Mouse (Mus musculus): ENCODE data around the gene Adamts4. TPM values are rescaled to one million over a fixed set of nuclear protein-coding genes. Genes with fewer than 3 reads are reported as not detected.

Gene Adamts4
- polyA plus RNA-seq (2012; rRNA removed) (8.6 and 11.7 TPM in 2 replicates), polyA plus RNA-seq (2014; fragmentation: Nextera tagmentation; extraction: Ambion mirVana) (10.1 and 10.6 TPM in 2 replicates)

DNA sequence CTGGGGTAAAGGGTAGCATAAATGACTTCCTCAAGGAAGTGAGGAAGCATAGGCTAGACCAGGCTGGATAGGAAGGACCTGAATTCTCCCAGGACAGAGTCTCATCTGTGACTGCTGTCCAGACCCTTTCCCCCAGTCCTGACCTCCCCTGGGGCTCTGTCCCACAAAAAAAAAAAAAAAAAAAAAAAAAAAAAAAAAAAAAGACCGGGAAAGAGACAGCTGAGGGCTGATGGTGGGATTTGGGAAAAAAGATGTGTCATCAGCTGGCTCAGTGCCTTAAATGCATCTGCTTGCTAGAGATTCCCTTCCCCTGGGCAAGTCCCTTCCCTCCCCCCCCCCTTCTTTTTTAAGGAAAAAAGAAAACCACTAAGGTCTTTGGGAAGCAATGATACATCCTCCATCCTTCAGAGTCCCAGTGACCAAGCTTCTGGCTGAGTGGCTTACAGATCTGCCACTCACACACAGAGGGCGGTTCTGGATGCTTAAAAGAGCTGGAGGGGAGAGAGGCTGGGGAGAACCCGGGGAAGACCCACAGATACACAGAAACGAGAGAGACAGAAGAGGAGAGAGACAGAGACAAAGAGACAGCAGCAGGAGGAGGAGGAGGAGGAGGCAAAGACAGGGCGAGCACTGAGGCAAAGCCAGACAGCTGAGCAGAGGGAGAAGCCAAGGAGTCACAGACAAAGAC, at the start of gene Adamts4:
TSS of gene Adamts4 (plus strand) at position 509 of the 688 bp plus-strand sequence.
- Histone ChIP-seq H3K4me3 (replicated peaks; ENCODE audit: low read length) (peak within 1 kb of the TSS; percentile 39), H3K4me1 (ENCODE audit: control insufficient read depth, insufficient read depth, low read length) (peaks cover 45% of the 10 kb centered on the region), H3K4me2 (replicated peaks; ENCODE audit: low read depth, low read length, severe bottlenecking) (peak within 1 kb of the TSS; percentile 70), H3K9ac (ENCODE audit: low read depth, low read length, severe bottlenecking) (peak within 1 kb of the TSS; percentile 52), H3K27ac (replicated peaks; ENCODE audit: low read depth, low read length) (peak within 1 kb of the TSS; percentile 94), H3K36me3 (ENCODE audit: control insufficient read depth, insufficient read depth, low read length) (peaks cover 14% of the 10 kb centered on the region), H3K27me3 (ENCODE audit: control insufficient read depth, insufficient read depth, low read length) (no peaks in the 10 kb centered on the region), H3K9me3 (ENCODE audit: control insufficient read depth, low read length) (no peaks in the 10 kb centered on the region)
- WGBS = 20% methylated on average over 5 of the region's 5 CpGs
- DNase-seq (ENCODE audit: low spot score) (peak; percentile 82), ATAC-seq (ENCODE audit: low FRiP score, low read depth) (no peak)
- no peak for TF ChIP-seq POLR2A (IDR thresholded peaks at IDR 0.05; ENCODE audit: borderline replicate concordance, extremely low read depth, insufficient read depth, insufficient read length)

DNA sequence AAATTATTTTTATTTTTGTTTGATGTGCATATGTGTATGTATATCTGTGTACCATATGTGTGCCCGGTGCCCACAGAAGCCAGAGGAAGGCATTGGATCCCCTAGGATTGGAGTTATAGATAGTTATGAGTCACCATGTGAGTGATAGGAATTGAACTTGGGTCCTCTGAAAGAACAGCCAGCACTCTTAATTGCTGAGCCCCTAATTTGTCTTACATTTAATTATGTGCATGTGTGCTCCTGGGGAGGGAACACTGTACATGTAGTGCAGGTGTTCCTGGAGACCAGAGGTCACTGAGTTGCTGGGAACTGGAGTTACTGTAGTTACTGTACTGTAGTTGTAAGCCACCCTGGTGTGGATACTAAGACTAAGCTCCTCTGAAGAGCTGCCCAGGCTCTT, 49.5 kb upstream of the Adamts4 start:
- TF ChIP-seq POLR2A (IDR thresholded peaks at IDR 0.05; ENCODE audit: borderline replicate concordance, extremely low read depth, insufficient read depth, insufficient read length) = no peak

DNA sequence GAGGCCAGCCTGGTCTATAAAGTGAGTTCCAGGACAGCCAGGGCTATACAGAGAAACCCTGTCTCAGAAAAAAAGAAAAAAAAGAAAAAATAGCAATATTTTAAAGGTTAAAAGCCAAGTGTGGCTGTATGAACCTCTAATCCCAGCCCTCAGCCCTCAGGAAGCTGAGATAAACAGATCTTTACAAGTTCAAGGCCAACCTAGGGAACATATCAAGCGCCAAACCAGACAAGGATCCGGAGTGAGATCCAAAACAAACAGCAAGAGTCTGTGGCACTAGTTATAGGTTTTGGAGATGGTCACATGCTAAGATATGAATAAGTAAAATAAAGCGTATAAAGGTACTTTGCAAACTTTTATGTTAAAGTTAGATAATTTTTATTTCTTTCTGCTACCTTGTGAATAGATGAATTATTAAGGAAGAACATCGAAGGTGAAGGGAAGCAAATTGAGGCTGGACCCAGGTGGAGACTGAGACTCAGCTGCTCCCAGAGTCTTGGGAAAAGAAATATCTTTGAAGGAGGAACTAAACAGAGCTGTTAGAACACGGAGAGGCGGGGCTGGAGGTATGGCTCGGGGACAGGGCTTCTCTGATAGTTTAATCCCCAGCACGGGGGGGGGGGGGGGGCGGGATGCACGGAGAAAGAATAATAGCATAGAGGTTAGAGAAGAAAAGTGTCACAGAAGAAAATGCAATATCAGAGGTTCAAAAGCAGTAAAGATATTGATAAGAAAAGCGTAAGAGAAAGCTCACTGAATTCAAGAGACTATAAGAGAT, 46.6 kb upstream of the Adamts4 start:
- H3K4me2 ChIP-seq (replicated peaks; ENCODE audit: low read depth, low read length, severe bottlenecking) = no peak overlapping the region
- no peak for ATAC-seq (ENCODE audit: low FRiP score, low read depth)
- no peaks in the 10 kb centered on the region for H3K27me3 ChIP-seq (ENCODE audit: control insufficient read depth, insufficient read depth, low read length)
- H3K9me3 ChIP-seq (ENCODE audit: control insufficient read depth, low read length) = no peaks in the 10 kb centered on the region
- no peaks in the 10 kb centered on the region for H3K36me3 ChIP-seq (ENCODE audit: control insufficient read depth, insufficient read depth, low read length)
- 57% methylated on average over 10 of the region's 11 CpGs for WGBS
- H3K4me3 ChIP-seq (replicated peaks; ENCODE audit: low read length) = no peak overlapping the region
- no peak overlapping the region for H3K27ac ChIP-seq (replicated peaks; ENCODE audit: low read depth, low read length)
- no peak for TF ChIP-seq POLR2A (IDR thresholded peaks at IDR 0.05; ENCODE audit: borderline replicate concordance, extremely low read depth, insufficient read depth, insufficient read length)
- no peak for DNase-seq (ENCODE audit: low spot score)
- no peaks in the 10 kb centered on the region for H3K4me1 ChIP-seq (ENCODE audit: control insufficient read depth, insufficient read depth, low read length)
- no peak overlapping the region for H3K9ac ChIP-seq (ENCODE audit: low read depth, low read length, severe bottlenecking)

More for the DNA sequence above, 49.5 kb upstream of the Adamts4 start:
- Histone ChIP-seq H3K9me3 (ENCODE audit: control insufficient read depth, low read length) (no peaks in the 10 kb centered on the region), H3K4me3 (replicated peaks; ENCODE audit: low read length) (no peak overlapping the region), H3K4me2 (replicated peaks; ENCODE audit: low read depth, low read length, severe bottlenecking) (no peak overlapping the region), H3K27me3 (ENCODE audit: control insufficient read depth, insufficient read depth, low read length) (peaks cover 13% of the 10 kb centered on the region), H3K9ac (ENCODE audit: low read depth, low read length, severe bottlenecking) (no peak overlapping the region), H3K27ac (replicated peaks; ENCODE audit: low read depth, low read length) (no peak overlapping the region), H3K36me3 (ENCODE audit: control insufficient read depth, insufficient read depth, low read length) (no peaks in the 10 kb centered on the region), H3K4me1 (ENCODE audit: control insufficient read depth, insufficient read depth, low read length) (peaks cover 2% of the 10 kb centered on the region; the same call in 1 of the 2 replicates)
- no peak for ATAC-seq (ENCODE audit: low FRiP score, low read depth)
- DNase-seq (ENCODE audit: low spot score) = no peak
- 92% methylated on average over 1 of the region's 1 CpGs for WGBS

DNA sequence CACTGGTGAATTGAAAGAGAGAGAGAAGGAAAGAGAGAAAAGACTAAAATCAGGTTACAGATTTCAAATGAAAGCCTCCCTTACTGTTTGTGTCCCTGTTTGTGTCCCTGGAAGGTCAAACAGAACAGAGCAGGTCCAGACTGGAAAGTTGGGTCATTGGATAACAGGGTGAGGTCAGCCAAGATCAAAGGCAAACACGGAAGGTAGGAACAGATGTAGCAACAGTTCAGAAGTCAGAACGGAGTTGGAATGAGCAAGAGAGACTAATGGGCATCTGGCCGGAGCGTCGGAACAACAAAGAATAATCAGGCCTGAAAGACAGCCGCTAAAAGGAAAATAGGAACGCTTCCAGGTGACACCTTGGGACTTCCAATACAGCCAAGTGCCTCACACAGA, 46.0 kb upstream of the Adamts4 start:
- Histone ChIP-seq H3K9me3 (ENCODE audit: control insufficient read depth, low read length) (no peaks in the 10 kb centered on the region), H3K27me3 (ENCODE audit: control insufficient read depth, insufficient read depth, low read length) (no peaks in the 10 kb centered on the region), H3K27ac (replicated peaks; ENCODE audit: low read depth, low read length) (no peak overlapping the region), H3K9ac (ENCODE audit: low read depth, low read length, severe bottlenecking) (no peak overlapping the region), H3K4me3 (replicated peaks; ENCODE audit: low read length) (no peak overlapping the region), H3K4me2 (replicated peaks; ENCODE audit: low read depth, low read length, severe bottlenecking) (no peak overlapping the region), H3K4me1 (ENCODE audit: control insufficient read depth, insufficient read depth, low read length) (no peaks in the 10 kb centered on the region), H3K36me3 (ENCODE audit: control insufficient read depth, insufficient read depth, low read length) (no peaks in the 10 kb centered on the region)
- WGBS = 24% methylated on average over 7 of the region's 7 CpGs
- no peak for DNase-seq (ENCODE audit: low spot score)
- no peak for TF ChIP-seq POLR2A (IDR thresholded peaks at IDR 0.05; ENCODE audit: borderline replicate concordance, extremely low read depth, insufficient read depth, insufficient read length)
- no peak for ATAC-seq (ENCODE audit: low FRiP score, low read depth)

DNA sequence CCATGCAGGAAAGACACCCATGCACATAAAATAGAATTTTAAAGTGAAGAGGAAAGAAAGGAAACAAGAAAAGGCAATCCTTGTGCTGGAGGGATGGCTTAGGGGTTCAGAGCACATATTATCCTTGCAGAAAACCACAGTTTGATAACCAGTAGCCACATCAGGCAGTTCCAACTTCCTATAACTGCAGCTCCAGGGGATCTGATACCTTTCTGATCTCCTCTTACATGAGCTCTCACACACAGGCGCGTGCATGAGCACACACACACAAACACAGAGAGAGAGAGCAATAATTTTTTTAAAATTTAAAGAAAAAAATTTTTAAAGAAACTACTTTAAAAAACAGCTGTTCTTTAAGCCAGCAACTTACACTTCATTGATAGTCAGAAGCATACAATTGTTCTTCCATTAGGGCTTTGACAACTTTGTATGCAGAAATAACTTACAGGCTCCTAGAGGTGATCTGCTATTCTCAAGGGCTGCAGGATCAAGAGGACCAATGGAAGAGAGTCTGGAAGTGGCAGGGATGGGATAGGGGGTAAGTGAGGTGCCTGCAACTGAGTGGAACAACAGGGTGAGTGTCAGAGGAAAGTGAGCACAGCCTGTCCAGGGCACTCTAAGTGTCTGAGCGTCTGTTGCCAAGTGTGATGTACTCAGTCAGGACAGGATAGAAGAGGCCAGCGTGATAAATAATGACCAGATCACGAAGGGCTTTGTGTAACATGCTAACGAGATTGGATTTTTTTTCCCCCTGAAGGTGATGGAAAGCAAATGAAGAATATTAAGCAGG, 44.3 kb upstream of the Adamts4 start:
- H3K4me3 ChIP-seq (replicated peaks; ENCODE audit: low read length) = no peak overlapping the region
- WGBS = 70% methylated on average over 6 of the region's 6 CpGs
- no peak for ATAC-seq (ENCODE audit: low FRiP score, low read depth)

More for the DNA sequence above, 44.3 kb upstream of the Adamts4 start:
- H3K4me1 ChIP-seq (ENCODE audit: control insufficient read depth, insufficient read depth, low read length) = no peaks in the 10 kb centered on the region
- no peak overlapping the region for H3K4me2 ChIP-seq (replicated peaks; ENCODE audit: low read depth, low read length, severe bottlenecking)
- no peak overlapping the region for H3K27ac ChIP-seq (replicated peaks; ENCODE audit: low read depth, low read length)
- no peak for DNase-seq (ENCODE audit: low spot score)
- no peaks in the 10 kb centered on the region for H3K9me3 ChIP-seq (ENCODE audit: control insufficient read depth, low read length)
- H3K27me3 ChIP-seq (ENCODE audit: control insufficient read depth, insufficient read depth, low read length) = no peaks in the 10 kb centered on the region
- H3K36me3 ChIP-seq (ENCODE audit: control insufficient read depth, insufficient read depth, low read length) = no peaks in the 10 kb centered on the region
- TF ChIP-seq POLR2A (IDR thresholded peaks at IDR 0.05; ENCODE audit: borderline replicate concordance, extremely low read depth, insufficient read depth, insufficient read length) = no peak
- no peak overlapping the region for H3K9ac ChIP-seq (ENCODE audit: low read depth, low read length, severe bottlenecking)

All from limb, embryonic 14.5 days (tissue).